Mouse (Mus musculus): ENCODE data around the gene Upk1a. TPM values are rescaled to one million over a fixed set of nuclear protein-coding genes. Genes with fewer than 3 reads are reported as not detected.

Upk1a gene
- 0.22 and 0.45 TPM in 2 replicates for total RNA-seq (2021)
- long read RNA-seq, experiment 1, partial matches to known transcripts: 0 of 2 reads
- long read RNA-seq, experiment 1, other reads (novel, unspliced or antisense): 2 of 2 reads
- long read RNA-seq, experiment 2: 0 reads

DNA sequence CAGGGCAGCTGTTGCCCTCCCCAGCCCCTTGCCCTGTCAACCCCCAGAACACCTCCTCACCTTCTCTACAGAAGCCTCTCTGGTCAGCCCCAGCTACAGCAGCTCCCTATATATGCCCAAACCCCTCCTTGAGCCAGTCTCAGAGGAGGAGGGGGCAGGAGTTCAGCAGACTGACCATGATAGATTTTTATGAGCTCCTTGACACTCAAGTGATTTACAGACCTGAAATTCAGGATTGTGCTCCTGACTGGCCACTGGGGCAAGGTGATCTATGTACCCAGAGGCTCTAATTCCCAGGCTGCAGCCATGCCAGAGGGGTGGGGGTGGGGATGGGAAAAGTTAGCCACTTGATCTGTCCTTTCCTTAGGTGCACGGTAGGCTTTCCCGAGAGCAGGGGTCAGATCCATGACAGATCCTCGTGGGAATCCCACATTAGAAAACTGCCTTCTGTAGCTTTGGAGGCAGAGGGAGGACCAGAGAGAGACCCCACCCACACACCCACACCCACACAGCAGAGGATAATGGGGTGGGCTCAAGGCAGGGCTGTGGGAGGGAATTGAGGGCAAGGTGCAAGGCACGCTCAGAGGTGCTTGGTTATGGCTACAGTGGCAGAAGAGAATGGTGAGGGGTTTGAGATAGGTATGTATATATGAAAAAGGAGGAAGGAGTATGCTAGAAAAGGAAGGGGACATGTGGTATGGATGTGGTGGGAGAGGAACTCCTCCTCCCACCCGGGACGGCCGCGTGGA is at the start of gene Upk1a:
TSS of gene Upk1a (minus strand) at position 194 of the 749 bp plus-strand sequence.
- DNase-seq: no peak

DNA sequence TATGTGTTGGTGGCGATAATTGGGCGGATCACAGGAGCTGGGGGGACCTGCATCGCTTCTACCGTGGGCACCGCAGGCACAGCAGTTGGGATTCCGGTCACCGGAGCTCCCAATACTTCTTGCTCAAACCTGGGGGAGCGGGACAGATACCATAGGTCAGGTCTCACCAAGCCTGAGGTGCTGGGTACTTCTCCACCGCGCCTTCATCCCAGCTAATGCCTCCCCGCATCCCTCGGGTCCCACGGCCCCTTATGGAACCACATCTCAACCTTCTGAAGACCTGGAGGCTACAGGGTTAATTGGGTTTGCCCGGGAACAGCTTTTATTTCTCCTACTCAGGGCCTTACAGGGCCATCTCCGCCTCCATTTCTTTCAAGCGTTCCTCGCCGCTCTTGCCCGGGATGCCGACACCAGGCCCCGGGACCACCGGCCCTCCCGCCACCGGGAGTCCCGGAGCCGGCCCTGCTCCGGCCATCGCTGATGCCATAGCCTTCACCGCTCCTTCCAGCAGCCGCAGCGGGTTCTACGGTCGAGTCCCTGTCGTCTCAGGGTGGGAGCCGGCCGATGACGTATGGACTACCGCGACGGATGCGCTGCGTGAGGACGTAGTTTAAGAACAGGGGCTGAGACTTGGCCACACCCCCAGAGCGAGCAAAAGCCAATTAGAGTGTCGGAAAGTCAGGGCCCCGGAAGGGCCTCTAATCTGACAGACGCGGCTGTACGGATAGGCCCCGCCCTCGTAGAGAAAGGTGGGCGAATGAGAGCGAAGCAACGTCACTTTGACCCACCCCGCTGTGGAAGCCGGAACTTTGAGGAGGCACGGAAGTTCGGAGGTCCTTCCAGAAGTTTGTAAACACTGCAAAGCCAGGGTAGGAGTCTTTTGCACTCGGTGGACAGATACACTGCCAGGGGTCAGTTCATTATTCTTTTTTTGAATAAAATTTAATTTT is 37.2 kb upstream of the Upk1a start, which contains the start of gene Rbm42:
TSS of gene Rbm42 (minus strand) at position 727 of the 950 bp plus-strand sequence.
- peak; percentile 99 for DNase-seq

DNA sequence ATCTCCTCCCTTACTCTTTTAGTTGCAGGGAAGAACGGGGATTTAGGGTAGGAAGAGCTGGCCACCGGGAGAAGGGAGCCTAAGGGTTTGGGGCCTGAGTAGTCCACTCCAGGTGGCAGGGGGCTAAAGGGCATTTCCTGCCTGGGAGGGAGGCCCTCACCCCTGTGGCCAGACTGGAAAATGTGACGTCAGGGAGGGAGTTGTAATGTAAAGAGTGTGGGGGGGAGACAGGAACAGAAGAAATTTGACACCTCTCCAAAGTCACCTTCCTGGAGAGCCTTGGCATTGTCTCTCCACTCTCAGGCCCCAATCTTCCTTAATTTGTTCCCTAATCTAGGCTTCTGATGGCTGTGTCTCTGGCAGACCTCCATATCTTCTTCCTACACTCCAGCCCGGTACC is 26.4 kb upstream of the Upk1a start:
- DNase-seq: no peak

DNA sequence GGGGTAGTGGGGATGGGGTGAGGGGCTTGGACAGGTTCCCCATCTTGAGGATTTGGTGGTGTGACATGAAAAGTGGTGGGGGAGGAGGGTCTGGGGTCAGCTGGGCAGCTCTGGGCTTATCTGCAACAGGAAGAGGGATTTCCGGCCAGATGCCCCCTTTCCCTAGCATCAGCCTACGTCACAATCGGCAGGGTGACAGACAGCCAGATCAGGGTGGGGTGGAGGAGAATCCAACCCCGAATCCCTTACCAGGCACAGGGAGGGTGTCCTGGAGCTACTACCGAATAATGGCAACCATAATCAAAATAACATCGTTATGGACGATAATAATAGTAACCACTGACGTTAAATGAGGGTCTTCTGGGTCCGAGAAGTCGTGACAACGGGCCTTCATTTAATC is 23.7 kb upstream of the Upk1a start:
- no peak for DNase-seq

DNA sequence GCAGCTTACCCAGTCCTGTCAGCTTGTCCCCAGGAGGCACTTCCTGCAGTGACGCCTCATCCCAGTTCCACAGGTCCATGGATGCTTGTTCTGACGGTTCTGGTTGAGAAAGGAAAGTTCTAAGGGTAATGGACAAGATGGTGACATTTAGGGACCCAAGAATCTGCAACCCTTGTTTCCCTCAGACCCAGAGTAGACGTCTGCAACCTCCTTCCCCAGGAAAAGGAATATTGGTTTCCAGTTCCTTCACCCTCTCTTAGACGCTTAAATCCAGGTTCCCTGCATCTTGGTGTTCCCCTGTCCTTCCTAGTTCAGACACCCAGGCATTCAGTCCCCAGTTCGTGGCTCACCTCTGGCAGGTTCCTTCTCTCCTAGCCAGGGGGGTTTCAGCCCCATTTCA is 23.1 kb upstream of the Upk1a start, which contains the start of gene Etv2:
TSS of gene Etv2 (minus strand) at position 101 of the 400 bp plus-strand sequence.
- no peak for DNase-seq

DNA sequence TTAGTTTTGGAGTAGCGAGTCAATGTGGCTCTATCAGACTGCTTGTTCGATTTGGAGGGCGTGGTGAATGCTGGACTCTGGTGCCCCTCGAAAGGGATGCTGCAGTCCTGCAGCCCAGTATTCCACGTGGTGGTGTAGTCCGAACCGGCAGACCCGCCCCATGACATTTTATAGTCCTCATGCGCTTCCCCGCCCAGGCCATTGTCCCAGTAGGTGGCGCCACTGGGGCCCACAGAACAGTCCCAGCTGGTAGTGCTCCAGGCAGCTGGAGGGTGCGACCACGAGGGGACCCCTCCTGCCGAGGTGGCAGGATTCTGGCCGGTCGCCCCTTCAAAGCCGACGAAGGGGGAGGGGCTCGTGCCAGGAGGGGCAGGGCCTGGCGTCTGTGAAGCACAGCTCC is 22.0 kb upstream of the Upk1a start:
- peak; percentile 83 for DNase-seq

DNA sequence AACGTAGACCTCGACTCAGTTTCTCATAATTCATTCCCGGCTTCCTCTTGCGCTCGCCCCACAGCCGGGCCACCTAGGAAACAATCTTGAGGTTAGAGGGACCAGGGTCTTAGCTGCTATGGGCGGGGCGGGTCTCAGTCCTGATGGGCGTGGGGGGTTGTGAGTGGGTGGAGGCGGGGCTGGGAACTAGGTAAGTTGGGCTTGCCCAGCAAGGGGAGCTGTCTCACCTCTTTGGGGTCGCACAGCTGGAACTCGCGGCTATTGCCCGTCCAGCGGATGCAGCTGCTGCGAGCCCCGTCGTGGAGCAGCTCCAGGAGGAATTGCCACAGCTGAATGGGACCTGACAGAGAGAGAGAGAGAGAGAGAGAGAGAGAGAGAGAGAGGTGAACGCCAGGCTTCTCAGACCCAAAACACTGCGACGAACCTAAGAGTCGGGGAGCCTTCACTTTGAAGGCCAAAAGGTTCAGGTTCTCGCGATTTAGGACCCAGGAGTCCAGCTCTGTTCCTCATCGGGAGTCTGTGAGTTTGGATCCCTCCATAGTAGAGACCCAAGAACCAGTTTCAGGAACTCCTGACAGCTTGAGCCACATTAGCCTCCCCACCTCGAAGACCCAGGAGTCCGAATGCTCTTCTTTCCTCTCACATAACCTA is 21.2 kb upstream of the Upk1a start:
- DNase-seq: no peak

DNA sequence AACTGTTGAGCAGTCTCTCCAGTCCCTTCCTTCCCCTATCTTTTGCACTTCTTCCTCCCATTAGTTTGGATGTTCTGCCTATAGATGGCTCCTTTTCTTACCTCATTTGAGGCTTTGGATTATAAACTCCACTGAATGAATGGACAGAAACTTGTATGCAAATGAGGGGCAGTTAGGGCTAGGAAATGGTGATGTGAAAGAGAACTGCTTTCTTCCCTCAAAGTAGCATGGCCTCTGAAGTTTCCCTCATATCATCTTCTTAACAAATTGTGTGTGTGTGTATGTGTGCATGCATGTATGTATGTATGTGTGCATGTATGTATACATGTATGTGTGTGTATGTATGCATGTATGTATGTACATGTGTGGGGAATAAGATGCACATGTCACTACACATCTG is 16.4 kb upstream of the Upk1a start:
- no peak for DNase-seq

DNA sequence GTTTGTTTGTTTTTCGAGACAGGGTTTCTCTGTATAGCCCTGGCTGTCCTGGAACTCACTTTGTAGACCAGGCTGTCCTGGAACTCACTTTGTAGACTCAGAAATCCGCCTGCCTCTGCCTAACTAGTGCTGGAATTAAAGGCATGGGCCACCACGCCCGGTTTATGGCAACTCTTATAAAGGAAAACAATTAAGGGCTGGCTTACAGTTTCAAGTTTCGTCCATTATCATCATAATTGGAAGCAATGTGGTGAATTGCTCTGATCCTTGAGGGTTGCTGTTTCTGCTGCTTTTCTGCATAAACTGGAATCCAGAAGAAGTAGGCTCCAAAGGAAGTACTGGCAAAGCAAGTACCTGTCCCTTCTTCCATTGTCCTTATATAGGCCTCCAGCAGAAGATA is 14.0 kb upstream of the Upk1a start:
- no peak for DNase-seq

DNA sequence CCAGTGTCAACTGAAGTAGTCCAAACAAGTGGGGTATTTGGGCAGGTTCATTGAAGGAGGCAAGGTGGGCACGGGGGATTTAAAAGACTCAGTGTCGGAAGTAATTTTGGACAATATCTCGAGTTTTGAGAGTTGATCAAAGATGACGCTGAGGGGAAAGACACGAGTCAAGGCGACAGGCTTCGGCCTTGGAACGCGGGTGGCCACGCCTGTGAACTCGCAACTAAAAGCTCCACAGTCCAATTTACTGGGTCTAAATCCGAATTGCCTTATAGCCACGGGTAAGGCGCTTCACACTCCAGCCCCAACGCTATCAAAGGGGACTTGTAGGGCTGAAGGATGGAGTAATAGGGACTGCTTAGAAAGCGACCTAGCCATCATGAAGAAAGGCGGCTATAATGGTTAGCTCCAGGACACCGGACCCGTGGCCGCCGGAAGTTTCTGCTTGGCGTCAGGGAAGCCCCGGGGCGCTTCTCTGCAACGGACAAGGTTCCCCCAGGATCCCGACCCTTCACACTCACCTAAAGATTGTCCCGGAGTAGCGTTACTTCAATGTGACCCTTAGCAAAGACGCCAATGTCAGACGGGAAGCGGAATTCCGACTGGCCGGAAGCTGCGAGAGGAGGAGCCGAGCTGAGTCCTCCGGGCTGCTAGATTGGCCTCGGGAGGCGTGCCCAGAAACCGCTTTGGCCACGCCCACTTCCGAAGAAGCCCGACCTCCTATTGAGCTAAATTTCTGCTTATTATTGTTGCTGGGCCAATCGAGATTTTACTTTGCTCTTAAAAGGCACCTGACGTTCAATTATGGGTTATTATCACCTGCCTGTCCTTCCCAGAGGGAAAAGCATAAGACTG is 13.1 kb upstream of the Upk1a start, which contains the start of gene Cox6b1:
TSS of gene Cox6b1 (minus strand) at position 622 of the 855 bp plus-strand sequence.
- DNase-seq: peak; percentile 93

DNA sequence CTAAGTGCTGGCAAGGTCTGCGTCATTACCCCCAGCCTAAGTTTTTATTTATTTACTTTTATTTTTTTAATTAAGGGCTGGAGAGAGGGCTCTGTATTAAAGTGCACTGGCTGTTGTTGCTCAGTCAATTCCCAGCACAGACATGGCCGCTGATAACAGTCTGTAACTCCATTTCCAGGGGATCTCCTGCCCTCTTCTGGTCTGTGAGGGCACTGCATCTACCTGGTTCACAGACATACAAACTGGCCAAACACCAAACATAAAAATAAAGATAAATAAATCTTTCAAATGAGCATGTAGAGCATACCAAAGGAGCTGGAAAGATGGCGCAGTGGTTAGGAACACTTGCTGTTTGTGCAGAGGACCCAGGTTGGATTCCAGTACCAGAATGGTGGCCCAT is 6.6 kb upstream of the Upk1a start:
- DNase-seq: peak; percentile 53

DNA sequence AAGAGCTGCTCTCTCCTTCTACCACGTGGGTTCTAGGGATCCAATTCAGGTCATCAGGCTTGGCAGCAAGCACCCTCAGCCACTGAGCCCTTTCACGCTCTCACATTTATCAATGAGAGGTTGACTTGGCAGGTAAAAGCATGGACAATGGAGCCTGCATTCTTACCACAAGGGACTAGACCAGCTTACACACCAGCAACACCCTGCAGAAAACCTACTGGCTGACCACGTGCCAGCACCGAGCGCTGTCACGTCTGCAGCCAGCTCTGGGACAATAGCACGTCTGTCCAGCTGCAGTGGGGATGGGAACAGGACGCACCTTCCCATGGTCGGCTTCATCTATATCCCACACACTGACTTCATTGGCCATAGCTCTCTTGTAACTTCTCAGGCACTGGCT is 6.0 kb upstream of the Upk1a start:
- no peak for DNase-seq

DNA sequence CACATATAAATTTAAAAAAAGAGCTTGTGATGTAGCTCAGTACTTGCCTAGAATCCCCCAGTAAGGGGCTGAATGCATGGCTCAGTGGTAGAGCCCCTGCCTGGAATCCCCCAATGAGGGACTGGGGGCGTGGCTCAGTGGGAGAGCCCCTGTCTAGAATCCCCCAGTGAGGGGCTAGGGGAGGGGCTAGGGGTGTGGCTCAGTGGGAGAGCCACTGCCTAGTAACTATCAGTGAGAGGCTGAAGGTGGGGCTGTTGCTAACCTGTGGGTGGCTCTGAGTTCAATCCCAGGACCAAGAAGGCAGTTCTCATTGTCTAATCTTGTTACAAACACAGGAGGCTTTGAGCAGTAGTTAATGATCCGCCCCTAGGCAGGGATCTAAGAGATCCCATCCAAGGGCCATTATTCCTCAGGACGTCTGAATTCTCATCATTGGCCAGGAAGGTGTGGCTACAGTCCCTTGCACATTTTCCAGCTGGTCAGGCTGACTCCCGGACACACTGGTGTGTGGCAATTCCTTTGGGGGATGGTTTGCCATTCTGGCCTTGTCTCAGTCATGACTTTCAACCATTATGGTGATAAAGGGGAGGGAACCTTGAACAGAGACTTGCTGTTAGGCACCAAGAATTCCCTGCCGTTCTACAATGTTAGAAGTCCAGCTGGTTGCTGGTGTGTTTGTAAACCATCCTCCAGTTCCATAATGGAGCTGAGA is 2.6 kb upstream of the Upk1a start:
- DNase-seq: peak; percentile 79

DNA sequence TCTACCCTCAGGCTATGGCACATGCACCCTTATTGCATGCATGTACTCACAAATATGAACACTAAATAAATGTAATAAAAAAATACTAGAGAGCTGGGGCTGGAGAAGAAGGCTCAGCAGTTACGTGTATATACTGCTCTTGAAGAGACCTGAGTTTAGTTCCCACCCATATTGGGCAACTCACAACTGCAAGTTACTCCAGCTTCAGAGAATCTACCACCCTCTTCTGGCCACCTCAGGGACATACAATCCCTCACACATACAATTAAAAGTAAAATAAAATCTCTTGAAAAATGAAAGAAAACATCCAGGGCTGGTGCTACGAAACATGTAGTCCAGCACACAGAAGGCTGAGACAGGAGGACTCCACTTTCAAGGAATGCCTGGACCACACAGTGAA is 1.8 kb upstream of the Upk1a start:
- no peak for DNase-seq

DNA sequence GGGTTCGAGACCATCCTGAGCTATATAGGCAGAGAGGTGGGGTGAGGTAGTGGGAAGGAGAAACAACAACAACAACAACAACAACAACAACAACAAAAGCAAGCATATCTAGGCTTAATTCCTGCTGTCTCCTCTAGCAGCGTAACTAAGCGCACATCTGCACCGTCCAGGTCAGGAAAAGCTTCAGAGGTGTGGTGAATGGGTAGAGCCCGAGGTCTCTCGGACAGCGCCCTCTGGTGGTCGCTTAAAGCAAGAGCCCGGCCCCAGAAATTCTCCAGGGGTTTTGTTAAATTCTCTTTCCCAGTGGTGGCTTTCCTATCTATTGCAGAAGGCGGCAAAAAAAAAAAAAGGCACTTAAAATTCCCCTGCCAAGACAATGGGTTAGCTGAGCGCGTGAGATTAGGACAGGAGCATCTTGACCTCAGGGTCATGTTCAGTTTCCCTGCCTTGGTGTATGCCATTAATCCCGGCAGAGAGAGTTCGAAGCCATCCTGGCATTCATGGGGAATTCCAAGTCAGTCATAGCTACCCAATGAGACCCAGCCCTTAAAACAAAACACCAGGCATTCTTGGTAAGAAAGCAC is 974 bp upstream of the Upk1a start:
- DNase-seq: peak; percentile 83

DNA sequence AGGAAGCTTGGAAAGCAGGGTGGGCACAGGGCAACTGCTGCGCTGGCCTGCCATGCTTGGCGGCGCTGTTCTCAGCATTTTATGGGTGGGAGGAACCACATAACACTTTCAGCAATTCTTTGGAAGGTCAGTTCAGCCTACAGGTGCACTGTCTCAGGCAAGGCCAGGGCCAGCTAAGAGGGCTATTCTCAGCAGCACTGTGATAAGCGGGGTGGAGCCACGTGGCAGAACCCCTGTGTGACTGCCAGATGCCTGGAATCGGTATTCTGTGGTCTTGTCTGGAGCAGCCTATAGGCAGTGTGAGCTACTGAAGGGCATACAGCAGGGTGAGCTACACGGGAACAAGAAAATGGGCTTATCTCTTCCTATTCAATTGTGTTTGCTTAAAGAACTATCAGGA is 2.6 kb downstream of the Upk1a start:
- DNase-seq: no peak

DNA sequence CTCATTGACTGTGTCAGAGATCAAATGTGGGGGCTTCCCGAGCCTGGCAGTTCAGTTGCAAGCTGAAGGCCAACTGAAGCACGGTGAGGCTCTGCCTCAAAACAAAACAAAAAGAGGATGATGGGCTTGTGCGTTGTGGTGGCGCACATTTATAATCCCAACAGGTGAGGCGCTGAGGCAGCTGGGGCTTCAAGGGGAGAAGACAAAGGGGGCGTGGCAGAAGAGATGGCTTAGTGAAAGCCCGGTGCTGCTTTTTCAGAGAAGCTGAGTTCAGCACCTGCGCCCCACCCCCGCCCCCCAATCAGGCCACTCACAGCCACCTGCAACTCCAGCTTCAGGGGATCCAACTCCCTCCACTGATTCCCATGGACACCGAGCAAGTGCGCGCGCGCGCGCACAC is 4.2 kb downstream of the Upk1a start:
- DNase-seq: no peak

DNA sequence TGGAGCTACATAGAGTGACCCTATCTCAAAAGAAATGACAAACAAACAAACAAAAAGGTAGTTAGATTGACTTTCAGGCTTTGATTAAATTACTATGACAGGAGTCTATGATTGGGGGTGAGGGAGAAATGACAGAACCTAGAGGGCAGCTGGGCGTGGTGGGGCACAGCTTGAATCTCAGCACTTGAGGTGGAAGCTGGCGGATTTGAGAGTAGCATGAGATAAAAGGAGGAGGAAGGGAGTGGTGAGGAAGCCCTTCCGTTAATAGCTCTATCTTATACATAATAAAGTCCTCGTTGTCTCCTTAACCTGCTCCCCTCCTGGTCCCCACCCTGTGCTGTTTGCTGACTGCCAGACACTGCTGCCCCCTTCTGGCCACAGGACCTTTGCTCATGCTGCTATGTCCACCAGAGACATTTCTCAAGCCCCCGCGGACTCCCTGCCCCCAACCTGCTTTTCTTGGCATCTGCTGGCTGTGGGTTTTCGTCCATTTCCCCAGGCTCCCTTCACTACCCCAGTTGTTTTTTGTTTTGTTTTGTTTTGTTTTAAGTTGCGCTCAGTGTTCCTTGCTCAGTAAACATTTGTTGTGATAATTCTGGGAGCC is 4.8 kb downstream of the Upk1a start:
- peak; percentile 81 for DNase-seq

DNA sequence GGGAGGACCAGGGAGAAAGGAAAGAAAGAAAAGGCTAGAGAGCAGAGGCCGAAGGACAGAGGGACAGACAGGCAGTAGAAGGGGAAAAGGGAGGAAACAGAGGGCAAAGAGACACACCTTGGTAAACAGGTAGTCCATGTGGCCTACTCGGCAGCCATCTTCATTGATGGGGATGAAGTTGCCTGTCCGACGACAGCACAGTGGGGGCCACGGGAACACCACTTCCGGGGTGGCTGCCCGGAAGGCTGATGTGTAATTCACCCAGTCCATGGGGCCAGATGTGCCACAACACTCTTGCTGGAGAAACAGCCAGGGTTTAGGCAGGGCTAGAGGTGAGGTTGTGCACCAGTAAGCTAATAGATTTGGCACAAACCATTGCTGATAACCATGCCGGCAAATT is 7.7 kb downstream of the Upk1a start:
- DNase-seq: no peak

DNA sequence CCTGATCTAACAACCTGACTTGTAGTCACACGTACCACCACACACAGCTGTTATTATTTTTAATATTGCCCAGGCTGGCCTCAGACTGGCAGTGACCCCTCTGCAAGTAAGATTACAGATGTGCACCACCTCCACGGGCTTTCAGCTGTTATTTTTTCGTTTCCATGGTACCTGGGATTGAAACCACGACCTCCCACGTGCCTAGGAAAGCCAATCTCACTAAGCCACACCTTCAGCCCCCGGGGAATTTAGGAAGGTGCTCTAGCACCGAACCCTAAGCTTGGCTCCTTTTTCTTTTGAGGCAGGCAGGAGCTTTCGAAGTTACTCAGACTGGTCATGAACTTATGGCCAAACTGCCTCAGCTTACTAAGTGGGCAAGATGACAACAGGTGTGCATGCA is 8.2 kb downstream of the Upk1a start:
- DNase-seq: no peak

Measured in adrenal gland, postnatal 14 days (tissue).